Mouse (Mus musculus) C2C12 (cell line): ENCODE measurements around the gene Cxadr.

Experiments
- CEBPB ChIP-seq: IDR thresholded peaks from one replicate; pipeline ENCODE4 v1.6.1; 2011; ENCODE audit warnings: low read depth, mild to moderate bottlenecking, control low read depth, moderate library complexity
- CTCF ChIP-seq: IDR thresholded peaks from one replicate; pipeline ENCODE4 v1.5.1; 2011; ENCODE audit not compliant: control insufficient read depth, insufficient read depth, insufficient read length
- FOSL1 ChIP-seq: IDR thresholded peaks from one replicate; pipeline ENCODE4 v1.8.0; 2011; ENCODE audit warnings: mild to moderate bottlenecking, low read length; ENCODE audit not compliant: poor library complexity, insufficient read depth, severe bottlenecking
- MAX ChIP-seq: IDR thresholded peaks from one replicate; pipeline ENCODE4 v1.6.1; 2011; ENCODE audit warnings: mild to moderate bottlenecking, control low read depth
- MYOD1 ChIP-seq: IDR thresholded peaks from one replicate; pipeline ENCODE4 v1.6.1; 2011; ENCODE audit warnings: low read depth; ENCODE audit not compliant: control insufficient read depth, insufficient read length
- MYOG ChIP-seq: IDR thresholded peaks from one replicate; pipeline ENCODE4 v1.6.1; 2011; ENCODE audit not compliant: control insufficient read depth, insufficient read length; ENCODE audit errors: extremely low read depth

GRCm38 (mm10) chr16:78347328-78347926 lies 46.1 kb downstream of the Cxadr start:
- TF ChIP-seq CEBPB (no peak), CTCF (no peak), MYOG (no peak), FOSL1 (no peak), MAX (no peak), MYOD1 (no peak)
